Mouse (Mus musculus) adrenal gland, adult (tissue): ENCODE measurements around the gene Mettl17.
A peak's percentile ranks its signal among the peaks of the same experiment; 100 is the strongest.
"Not testable (repeated sequence)": the region's sequence is repeated elsewhere in the genome, so short reads cannot be mapped to it uniquely, and the experiment has no call there.

Source experiments
- DNase-seq, 2 experiments: peaks; one replicate each; pipeline ENCODE4 v3.0.0; 2022 to 2023; ENCODE audit warnings: low spot score in 1 of 2; ENCODE audit not compliant: inconsistent age in 2 of 2

The Mettl17 gene

GRCm38 (mm10) chr14:51926930-51927329 is 42.3 kb downstream of the Mettl17 start:
- not testable (repeated sequence) for DNase-seq

GRCm38 (mm10) chr14:51929309-51929943 is 44.8 kb downstream of the Mettl17 start:
- peak in 1 of 2 experiments; percentile 66 for DNase-seq

- no peak for DNase-seq
Measured at GRCm38 (mm10) chr14:51929968-51930367, 45.3 kb downstream of the Mettl17 start.

GRCm38 (mm10) chr14:51930824-51931223 is 46.2 kb downstream of the Mettl17 start:
- peak; percentile 68 to 90 for DNase-seq

- no peak for DNase-seq
Measured at GRCm38 (mm10) chr14:51932092-51933020, 47.7 kb downstream of the Mettl17 start.

- DNase-seq = no peak
Measured at GRCm38 (mm10) chr14:51939005-51939404, 54.4 kb downstream of the Mettl17 start.

- peak; percentile 51 to 82 for DNase-seq
Measured at GRCm38 (mm10) chr14:51940944-51941560, 56.4 kb downstream of the Mettl17 start.

GRCm38 (mm10) chr14:51941577-51941976 is 56.9 kb downstream of the Mettl17 start:
- DNase-seq = peak in 1 of 2 experiments; percentile 45

- DNase-seq = no peak
Measured at GRCm38 (mm10) chr14:51942236-51942635, 57.6 kb downstream of the Mettl17 start.
